Mouse (Mus musculus): Measurements from ENCODE around the gene Map7. TPM values are rescaled to one million over a fixed set of nuclear protein-coding genes. Genes with fewer than 3 reads are reported as not detected.

Gene Map7
- total RNA-seq, 2 experiments from 2014 or later = 2.4 to 4.2 TPM

DNA sequence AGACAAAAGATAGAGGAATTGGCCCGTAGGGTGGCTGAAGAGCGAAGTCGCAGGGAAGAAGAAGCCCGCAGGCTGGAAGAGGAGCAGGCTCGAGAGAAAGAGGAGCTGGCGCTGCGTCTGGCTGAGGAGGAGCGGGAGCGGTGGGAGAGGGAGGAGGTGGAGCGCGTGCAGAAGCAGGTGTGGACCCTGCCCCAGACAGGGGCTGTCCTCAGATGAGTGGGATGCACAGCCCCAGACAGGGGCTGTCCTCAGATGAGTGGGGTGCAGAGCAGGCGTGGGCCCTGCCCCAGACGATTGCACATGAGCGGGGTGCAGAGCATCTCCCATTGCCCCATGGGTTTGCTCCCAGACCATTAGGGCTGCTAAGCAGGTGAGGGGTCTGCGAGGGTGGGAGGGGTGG, 125.0 kb downstream of the Map7 start:
- no peak for DNase-seq
- intact Hi-C loops (cut with DNase I) = no loop called here

DNA sequence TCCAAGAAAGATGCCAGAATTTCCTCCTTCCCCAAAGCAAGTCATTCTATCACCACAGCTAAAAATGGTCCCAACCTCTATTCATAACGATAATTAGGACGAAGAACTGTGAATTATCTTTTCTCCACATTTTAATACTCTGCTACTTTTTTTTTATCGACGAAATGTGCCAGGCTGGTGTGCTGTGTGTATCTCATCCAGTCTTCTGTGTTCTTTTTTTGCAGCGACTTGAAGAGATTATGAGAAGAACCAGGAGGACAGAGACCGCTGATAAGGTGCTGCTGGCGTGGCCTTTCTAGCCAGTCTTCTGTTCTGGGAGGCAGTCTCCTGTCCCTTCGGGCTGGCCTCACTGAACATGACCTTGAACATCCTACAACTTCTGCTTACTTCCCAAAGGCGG, 125.8 kb downstream of the Map7 start:
- DNase-seq = no peak
- intact Hi-C loops (cut with DNase I) = no loop called here

- DNase-seq = no peak
- intact Hi-C loops (cut with DNase I) = loop anchor here (10.0 kb wide), 1 partner anchor 653 kb away; no protein-coding TSS in a partner anchor
These were observed 133.2 kb downstream of the Map7 start for GRCm38 (mm10) chr10:20281456-20281855.

- DNase-seq = peak; percentile 9 to 20
- intact Hi-C loops (cut with DNase I) = loop anchor here (10.0 kb wide), 1 partner anchor 649 kb away; no protein-coding TSS in a partner anchor
These were observed 137.2 kb downstream of the Map7 start for GRCm38 (mm10) chr10:20285289-20285975.

DNA sequence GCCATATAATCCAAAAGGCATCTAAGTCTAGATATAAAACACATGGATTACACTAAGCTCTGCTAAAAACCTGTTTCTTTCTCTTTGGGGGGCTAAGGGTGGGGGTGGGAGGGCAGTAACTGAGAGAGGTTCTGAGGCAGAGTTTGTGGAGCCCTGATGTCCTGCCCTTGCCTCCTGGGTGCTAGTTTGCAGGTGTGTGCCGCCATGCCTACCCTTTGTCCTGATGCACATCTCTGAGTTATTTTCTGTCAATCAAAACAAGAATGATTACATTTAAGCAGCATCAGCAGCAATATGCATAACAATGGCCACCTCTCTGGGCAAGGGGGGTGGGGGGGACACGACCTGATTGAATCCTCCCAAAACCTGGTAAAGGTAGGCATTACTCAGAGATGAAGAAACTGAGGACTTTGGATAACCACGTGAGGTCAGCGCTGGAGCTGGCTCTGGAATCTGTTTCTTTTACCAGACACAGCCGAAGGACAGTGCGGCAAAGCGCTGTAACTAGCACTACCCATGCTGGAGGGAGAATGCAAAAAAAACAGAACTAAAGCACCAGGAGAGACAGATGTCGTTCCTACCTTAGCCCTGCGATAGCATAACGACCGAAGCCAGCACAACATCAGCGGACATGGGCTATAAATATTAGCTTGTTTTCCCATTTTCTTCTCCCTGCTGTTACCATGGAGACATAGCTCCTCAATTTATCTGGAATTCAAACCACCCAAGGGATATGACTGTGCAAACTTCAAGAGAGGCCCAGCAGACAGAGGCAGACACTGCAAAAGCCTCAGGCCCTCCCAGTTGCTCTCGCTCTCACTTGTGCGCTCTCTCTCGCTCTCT, 137.9 kb downstream of the Map7 start:
- peak in 1 of 2 experiments; percentile 23 for DNase-seq
- intact Hi-C loops (cut with DNase I) = loop anchor here (10.0 kb wide), 1 partner anchor 649 kb away; no protein-coding TSS in a partner anchor

DNA sequence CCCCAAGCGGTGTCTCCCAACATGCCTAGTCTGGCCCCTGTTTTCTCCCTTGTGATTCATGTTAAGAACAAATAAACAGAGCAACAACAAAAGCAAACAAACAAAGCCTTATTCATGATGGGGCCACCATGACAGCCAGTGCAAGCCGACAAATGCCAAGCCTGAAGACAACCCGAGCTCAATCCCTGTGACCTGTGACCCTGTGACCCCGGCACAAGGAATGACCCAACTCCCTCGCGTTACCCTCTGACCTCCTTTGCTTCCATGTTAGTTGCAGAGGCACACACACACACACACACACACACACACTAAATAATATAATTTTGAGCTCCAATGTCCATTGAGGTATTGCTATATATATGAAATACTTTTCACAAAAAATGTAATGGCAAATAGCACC, 139.1 kb downstream of the Map7 start:
- no peak for DNase-seq
- intact Hi-C loops (cut with DNase I) = loop anchor here (10.0 kb wide), 1 partner anchor 647 kb away; no protein-coding TSS in a partner anchor

DNA sequence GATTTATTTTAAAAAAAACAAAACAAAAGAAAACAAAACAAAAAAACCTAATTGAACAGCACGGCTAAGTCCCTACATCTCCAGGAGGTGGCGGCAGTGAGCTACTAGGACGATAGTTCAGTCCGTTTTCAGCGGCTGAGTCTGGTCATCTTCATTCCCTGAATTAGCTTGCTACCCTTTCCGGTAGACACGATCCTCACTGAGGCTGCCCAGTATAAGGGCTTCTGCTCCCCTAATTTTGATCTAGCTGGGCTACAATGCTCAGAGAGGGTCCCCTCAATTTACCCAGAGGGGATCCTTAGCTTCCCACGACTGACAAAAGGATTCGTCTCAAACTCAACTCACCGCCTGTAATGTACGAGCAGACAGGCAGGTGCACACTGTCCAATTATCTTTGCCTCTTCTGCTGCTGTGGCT, 142.2 kb downstream of the Map7 start:
- peak; percentile 61 to 72 for DNase-seq

GRCm38 (mm10) chr10:20295961-20296360, 147.7 kb downstream of the Map7 start:
- intact Hi-C loops (cut with DNase I) = no loop called here
- DNase-seq = no peak

More for the DNA sequence above, 142.2 kb downstream of the Map7 start:
- intact Hi-C loops (cut with DNase I) = loop anchor here (2.0 kb wide), 1 partner anchor 16 kb away; no protein-coding TSS in a partner anchor

GRCm38 (mm10) chr10:20298152-20298920, 150.1 kb downstream of the Map7 start:
- no peak for DNase-seq
- intact Hi-C loops (cut with DNase I) = no loop called here

DNA sequence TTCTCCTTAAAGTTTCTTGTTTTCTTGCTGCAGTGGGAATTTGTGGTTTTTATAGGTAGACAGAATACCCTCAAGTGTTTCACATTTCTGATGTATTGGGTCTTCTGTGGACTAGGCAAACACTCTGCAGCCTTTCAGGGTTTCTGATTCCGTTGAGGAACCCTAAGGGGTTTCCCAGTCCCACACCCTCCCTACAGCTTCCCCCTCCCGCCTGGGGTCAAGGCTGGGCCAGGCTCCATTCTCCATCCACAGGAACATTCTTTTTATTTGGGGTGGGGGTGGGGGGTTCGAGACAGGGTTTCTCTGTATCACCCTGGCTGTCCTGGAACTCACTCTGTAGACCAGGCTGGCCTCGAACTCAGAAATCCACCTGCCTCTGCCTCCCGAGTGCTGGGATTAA, 150.8 kb downstream of the Map7 start:
- intact Hi-C loops (cut with DNase I) = no loop called here
- DNase-seq = no peak

GRCm38 (mm10) chr10:20310969-20311769, 162.9 kb downstream of the Map7 start:
- DNase-seq = no peak
- intact Hi-C loops (cut with DNase I) = no loop called here

DNA sequence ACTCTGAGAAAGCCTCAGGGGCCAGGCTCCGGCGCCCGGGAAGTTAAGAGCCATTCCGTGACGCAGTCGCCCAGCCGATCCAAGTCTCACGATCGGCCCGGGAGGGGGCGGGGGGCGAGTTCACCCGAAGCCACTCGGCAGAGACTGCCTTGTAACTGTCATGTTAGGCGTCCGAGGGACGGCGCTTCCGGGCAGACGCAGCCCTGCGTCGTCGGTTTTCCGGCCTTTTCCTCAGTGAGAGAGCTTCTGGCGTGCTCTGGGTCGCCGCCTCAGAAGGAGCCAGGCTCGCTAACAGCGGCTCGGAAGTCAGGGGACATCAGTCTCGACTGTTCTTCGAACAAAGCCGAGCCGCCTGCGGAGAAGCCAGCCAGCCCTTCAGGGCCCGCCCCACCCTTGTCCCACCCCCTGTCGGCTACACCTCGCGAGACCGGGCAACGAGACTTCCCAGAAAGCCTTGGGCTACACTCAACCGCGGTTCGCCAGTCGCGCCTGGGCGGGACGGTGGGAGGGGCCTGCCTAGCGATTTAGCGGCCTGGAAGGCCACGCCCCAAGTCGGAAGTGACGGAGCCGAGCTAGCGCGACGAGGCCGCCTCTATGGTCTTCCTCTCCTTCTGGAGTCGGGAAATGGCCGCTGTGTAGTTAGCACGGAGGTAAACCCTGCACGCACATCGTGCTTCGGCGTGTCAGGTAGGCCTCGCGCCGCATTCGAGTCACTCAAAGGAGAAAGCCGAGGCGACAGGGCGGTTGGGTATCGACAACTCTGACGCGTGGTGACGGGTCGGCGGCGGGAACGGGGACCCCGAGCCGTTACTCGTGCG, 163.9 kb downstream of the Map7 start, which contains the start of gene Bclaf1:
Gene Bclaf1 (plus strand): TSS at position 552 of the 818 bp plus-strand sequence.
- intact Hi-C loops (cut with DNase I) = no loop called here

DNA sequence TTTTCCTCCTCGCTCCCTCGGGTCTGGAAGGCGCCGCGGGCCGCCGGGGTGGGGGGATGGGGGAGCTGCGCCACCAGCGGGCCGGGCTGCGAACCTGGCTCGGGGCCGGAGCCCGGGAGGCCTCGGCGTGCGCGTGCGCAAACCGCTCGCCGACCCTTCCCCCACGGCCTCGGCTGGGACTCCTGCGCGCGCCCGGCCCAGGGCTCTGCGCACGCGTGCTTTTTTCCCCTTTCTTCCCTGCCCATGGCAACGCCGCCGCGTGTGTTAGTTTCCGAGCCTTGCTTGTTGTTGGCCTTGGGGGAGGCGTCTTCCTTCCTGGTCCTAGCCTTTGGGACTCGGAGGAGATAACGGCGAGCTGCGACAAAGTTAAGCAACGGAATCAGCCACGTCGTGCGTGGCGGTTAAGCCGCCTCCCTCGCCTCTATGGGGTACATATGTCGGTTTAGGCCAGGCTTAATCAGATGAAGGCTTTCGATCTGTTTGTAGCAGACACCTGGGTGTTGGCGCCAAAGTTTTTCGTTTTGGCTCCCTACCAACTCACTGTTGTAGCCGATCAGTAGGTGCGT, 164.5 kb downstream of the Map7 start:
- intact Hi-C loops (cut with DNase I) = no loop called here
- peak; percentile 82 to 84 for DNase-seq

More for the DNA sequence above, 163.9 kb downstream of the Map7 start, which contains the start of gene Bclaf1:
- peak; percentile 99 to 100 for DNase-seq

DNA sequence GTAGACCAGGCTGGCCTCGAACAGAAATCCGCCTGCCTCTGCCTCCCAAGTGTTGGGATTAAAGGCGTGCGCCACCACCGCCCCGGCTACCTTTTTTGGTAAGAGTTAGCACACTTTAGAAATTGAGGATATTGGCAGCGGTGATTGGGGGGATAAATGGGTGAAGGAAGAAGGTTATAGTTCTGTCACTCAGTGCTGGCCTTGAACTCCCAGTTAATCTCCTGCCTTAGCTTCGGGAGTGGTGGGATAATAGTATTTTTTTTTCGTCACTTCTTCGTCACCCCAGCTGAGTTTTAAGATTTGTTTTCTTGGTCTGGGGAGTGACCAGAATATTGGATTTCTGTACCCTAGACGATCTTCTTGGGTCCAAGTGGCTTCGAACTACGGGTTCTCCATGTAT, 165.2 kb downstream of the Map7 start:
- intact Hi-C loops (cut with DNase I) = no loop called here

GRCm38 (mm10) chr10:20313941-20314340, 165.7 kb downstream of the Map7 start:
- intact Hi-C loops (cut with DNase I) = no loop called here
- DNase-seq = no peak

More for the DNA sequence above, 165.2 kb downstream of the Map7 start:
- DNase-seq = no peak

- no peak for DNase-seq
- intact Hi-C loops (cut with DNase I) = no loop called here
These were observed 166.5 kb downstream of the Map7 start for GRCm38 (mm10) chr10:20314797-20315196.

DNA sequence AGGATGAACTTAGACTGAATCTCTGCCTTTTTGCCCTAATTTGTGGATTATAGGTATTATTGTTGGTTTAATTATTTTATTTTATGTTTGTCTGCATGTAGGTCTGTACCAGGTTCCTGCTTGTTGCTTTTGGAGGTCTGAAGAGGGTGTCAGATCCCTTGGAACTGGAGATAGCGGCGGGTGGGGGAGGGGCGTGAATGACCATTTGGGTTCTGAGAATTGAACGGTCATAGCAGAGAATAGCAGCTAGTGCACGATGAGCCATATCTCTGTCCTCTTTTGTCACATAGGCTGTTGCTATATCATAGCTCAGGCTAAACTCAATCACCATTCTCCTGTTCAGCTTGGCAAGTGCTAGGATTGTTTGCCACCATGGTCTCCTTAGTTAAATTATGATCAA, 169.2 kb downstream of the Map7 start:
- intact Hi-C loops (cut with DNase I) = no loop called here
- DNase-seq = no peak

- no peak for DNase-seq
- intact Hi-C loops (cut with DNase I) = no loop called here
These were observed 178.0 kb downstream of the Map7 start for GRCm38 (mm10) chr10:20326226-20326625.

Measured in gastrocnemius, postnatal 36 days (tissue).